ENCODE assay signal across 19 mouse cellular contexts in genomic region chr17:45914706-45915240, GRCm38 (mm10).
"Had no signal": no experiment of that assay in that cellular context is flagged by ENCODE, and none has a peak within 500 bp of the region (broad histone marks: within the 10 kb centered on the region; RNA-seq: fewer than 3 reads in every experiment).

No protein-coding gene starts in this region.

- H3K9me3 ChIP-seq: lung, embryonic 15.5 days; midbrain, embryonic 13.5 days; midbrain, embryonic 15.5 days had no signal

- H3K4me1 ChIP-seq: midbrain, embryonic 13.5 days; midbrain, embryonic 15.5 days; neural tube, embryonic 12.5 days had no signal

- H3K9ac ChIP-seq: lung, embryonic 15.5 days; midbrain, embryonic 13.5 days; midbrain, embryonic 15.5 days; neural tube, embryonic 12.5 days had no signal

- H3K36me3 ChIP-seq: lung, embryonic 15.5 days; midbrain, embryonic 13.5 days; midbrain, embryonic 15.5 days; neural tube, embryonic 12.5 days had no signal

- DNase-seq: lung, adult 2 months; lung, postnatal 14 days; lung, postnatal 36 days; retina, postnatal 1 day; right cerebral cortex, adult 18-20 months; right cerebral cortex, postnatal 25 days; right cerebral cortex, postnatal 4 days; spleen, adult 18-20 months; thymus, adult 18-20 months; thymus, postnatal 14 days; thymus, postnatal 36 days had no signal

- H3K27me3 ChIP-seq: lung, embryonic 15.5 days; midbrain, embryonic 13.5 days; midbrain, embryonic 15.5 days; neural tube, embryonic 12.5 days had no signal

- H3K4me3 ChIP-seq: lung, embryonic 15.5 days; megakaryocyte, embryonic 14.5 days; midbrain, embryonic 13.5 days; midbrain, embryonic 15.5 days; neural tube, embryonic 12.5 days had no signal

- H3K4me2 ChIP-seq: lung, embryonic 15.5 days; midbrain, embryonic 11.5 days; midbrain, embryonic 13.5 days; midbrain, embryonic 15.5 days; neural tube, embryonic 12.5 days had no signal

- ATAC-seq: lung, postnatal 0 days; midbrain, embryonic 13.5 days; midbrain, embryonic 15.5 days had no signal

- H3K27ac ChIP-seq: lung, embryonic 15.5 days; macrophage; midbrain, embryonic 13.5 days; midbrain, embryonic 15.5 days; neural tube, embryonic 12.5 days had no signal
